Mouse (Mus musculus): ENCODE measurements around the gene Sdhb. TPM values are rescaled to one million over a fixed set of nuclear protein-coding genes. Genes with fewer than 3 reads are reported as not detected.

The Sdhb gene
- polyA plus RNA-seq, 1 experiment from 2014 or later = 530 TPM

DNA sequence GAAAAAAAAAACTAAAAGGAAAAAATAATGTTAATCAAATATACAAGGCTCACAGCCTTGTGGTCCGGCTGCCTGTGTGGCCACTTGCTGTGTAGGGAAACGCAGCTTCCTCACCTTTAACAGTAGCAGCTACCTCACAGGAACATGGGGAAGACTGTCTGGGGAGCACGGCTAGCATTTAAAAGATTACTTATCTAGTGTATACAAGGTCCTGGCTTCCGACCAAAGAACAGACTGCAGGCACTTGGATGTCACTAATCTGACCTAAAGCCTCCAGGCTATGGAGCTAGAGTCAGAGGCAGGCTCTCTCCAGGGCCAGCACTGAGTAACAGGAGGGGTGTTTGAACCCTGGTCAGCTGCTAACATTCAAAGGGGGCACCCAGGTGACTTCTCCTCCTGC lies 15.0 kb upstream of the Sdhb start:
- 91% methylated on average over 4 of the region's 4 CpGs for WGBS
- Histone ChIP-seq H3K4me2 (ENCODE audit: low read length) (no peak overlapping the region), H3K27ac (ENCODE audit: low read depth, low read length) (no peak overlapping the region), H3K36me3 (ENCODE audit: control insufficient read depth, insufficient read depth, low read length) (no peaks in the 10 kb centered on the region), H3K4me3 (ENCODE audit: low read length) (no peak overlapping the region), H3K4me1 (ENCODE audit: control insufficient read depth, insufficient read depth, low read depth, low read length) (no peaks in the 10 kb centered on the region), H3K9ac (ENCODE audit: low read depth, low read length) (no peak overlapping the region), H3K27me3 (replicated peaks; ENCODE audit: control insufficient read depth, insufficient read depth, low read length) (no peaks in the 10 kb centered on the region), H3K9me3 (ENCODE audit: control insufficient read depth, low read length) (no peaks in the 10 kb centered on the region)
- ATAC-seq = no peak

DNA sequence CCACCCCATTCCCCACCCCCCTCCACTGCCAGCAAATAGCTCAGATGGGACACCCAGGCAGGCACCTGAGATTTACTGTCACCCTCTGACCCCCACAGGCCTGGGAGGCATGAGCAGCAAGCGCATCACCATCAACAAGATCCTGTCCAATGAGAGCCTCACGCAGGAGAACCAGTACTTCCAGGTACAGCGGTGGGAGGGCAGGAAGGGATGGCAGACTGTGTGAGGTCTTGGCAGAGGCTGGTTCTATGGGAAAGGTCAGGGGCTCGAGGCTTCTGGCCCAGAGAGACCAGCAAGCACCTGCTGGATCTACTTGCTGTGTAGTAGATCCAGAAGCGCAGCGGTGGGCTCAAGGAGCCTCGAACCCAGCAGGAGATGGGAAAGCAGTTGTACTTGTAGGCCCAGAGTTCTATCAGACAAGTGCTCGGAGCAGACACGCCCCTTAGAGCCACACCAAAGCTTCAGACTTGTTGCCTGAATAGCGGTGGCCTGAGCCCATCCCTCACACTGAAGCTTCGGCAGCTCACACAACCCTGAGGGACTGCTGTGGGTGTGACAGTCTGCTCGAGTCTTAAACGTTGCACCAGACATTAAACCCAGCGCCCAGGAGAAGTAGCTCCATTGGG lies 14.3 kb upstream of the Sdhb start:
- ATAC-seq = no peak

GRCm38 (mm10) chr4:140947487-140948440 lies 13.2 kb upstream of the Sdhb start:
- Histone ChIP-seq H3K27me3 (replicated peaks; ENCODE audit: control insufficient read depth, insufficient read depth, low read length) (no peaks in the 10 kb centered on the region), H3K9me3 (ENCODE audit: control insufficient read depth, low read length) (no peaks in the 10 kb centered on the region), H3K4me3 (ENCODE audit: low read length) (no peak overlapping the region), H3K36me3 (ENCODE audit: control insufficient read depth, insufficient read depth, low read length) (no peaks in the 10 kb centered on the region), H3K27ac (ENCODE audit: low read depth, low read length) (no peak overlapping the region), H3K4me2 (ENCODE audit: low read length) (no peak overlapping the region), H3K9ac (ENCODE audit: low read depth, low read length) (no peak overlapping the region), H3K4me1 (ENCODE audit: control insufficient read depth, insufficient read depth, low read depth, low read length) (no peaks in the 10 kb centered on the region)
- ATAC-seq = no peak
- WGBS = 89% methylated on average over 12 of the region's 12 CpGs

More for the DNA sequence above, 14.3 kb upstream of the Sdhb start:
- 79% methylated on average over 14 of the region's 14 CpGs for WGBS
- Histone ChIP-seq H3K9me3 (ENCODE audit: control insufficient read depth, low read length) (no peaks in the 10 kb centered on the region), H3K4me1 (ENCODE audit: control insufficient read depth, insufficient read depth, low read depth, low read length) (no peaks in the 10 kb centered on the region), H3K4me2 (ENCODE audit: low read length) (no peak overlapping the region), H3K27ac (ENCODE audit: low read depth, low read length) (no peak overlapping the region), H3K9ac (ENCODE audit: low read depth, low read length) (no peak overlapping the region), H3K4me3 (ENCODE audit: low read length) (no peak overlapping the region), H3K27me3 (replicated peaks; ENCODE audit: control insufficient read depth, insufficient read depth, low read length) (no peaks in the 10 kb centered on the region), H3K36me3 (ENCODE audit: control insufficient read depth, insufficient read depth, low read length) (no peaks in the 10 kb centered on the region)

DNA sequence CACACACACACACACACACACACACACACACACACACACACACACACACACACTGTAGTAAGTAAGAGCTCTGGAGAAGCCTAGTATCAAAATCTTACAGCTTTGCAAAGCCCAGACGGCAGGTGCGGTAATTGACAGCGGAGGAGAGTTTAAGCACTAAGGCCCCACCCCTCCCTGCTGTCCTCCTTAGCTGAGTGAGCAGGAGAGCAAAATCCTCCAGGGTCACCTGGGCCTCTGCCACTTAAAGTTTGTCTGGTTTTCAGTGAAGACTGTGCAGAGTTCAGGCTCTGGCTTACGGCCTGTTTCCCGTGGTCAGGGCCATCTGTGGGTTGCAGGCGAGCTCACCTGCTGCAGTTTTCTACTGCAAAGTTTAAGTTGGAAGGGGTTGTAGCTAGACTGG lies 12.5 kb upstream of the Sdhb start:
- Histone ChIP-seq H3K4me3 (ENCODE audit: low read length) (no peak overlapping the region), H3K9ac (ENCODE audit: low read depth, low read length) (no peak overlapping the region), H3K4me1 (ENCODE audit: control insufficient read depth, insufficient read depth, low read depth, low read length) (no peaks in the 10 kb centered on the region), H3K9me3 (ENCODE audit: control insufficient read depth, low read length) (no peaks in the 10 kb centered on the region), H3K27ac (ENCODE audit: low read depth, low read length) (no peak overlapping the region), H3K36me3 (ENCODE audit: control insufficient read depth, insufficient read depth, low read length) (no peaks in the 10 kb centered on the region), H3K27me3 (replicated peaks; ENCODE audit: control insufficient read depth, insufficient read depth, low read length) (no peaks in the 10 kb centered on the region), H3K4me2 (ENCODE audit: low read length) (no peak overlapping the region)
- 79% methylated on average over 6 of the region's 6 CpGs for WGBS
- ATAC-seq = no peak

GRCm38 (mm10) chr4:140949052-140949451 lies 12.0 kb upstream of the Sdhb start:
- ATAC-seq = no peak
- Histone ChIP-seq H3K4me1 (ENCODE audit: control insufficient read depth, insufficient read depth, low read depth, low read length) (no peaks in the 10 kb centered on the region), H3K4me2 (ENCODE audit: low read length) (no peak overlapping the region), H3K36me3 (ENCODE audit: control insufficient read depth, insufficient read depth, low read length) (no peaks in the 10 kb centered on the region), H3K27ac (ENCODE audit: low read depth, low read length) (no peak overlapping the region), H3K9me3 (ENCODE audit: control insufficient read depth, low read length) (no peaks in the 10 kb centered on the region), H3K4me3 (ENCODE audit: low read length) (no peak overlapping the region), H3K27me3 (replicated peaks; ENCODE audit: control insufficient read depth, insufficient read depth, low read length) (no peaks in the 10 kb centered on the region), H3K9ac (ENCODE audit: low read depth, low read length) (no peak overlapping the region)
- 79% methylated on average over 8 of the region's 8 CpGs for WGBS

DNA sequence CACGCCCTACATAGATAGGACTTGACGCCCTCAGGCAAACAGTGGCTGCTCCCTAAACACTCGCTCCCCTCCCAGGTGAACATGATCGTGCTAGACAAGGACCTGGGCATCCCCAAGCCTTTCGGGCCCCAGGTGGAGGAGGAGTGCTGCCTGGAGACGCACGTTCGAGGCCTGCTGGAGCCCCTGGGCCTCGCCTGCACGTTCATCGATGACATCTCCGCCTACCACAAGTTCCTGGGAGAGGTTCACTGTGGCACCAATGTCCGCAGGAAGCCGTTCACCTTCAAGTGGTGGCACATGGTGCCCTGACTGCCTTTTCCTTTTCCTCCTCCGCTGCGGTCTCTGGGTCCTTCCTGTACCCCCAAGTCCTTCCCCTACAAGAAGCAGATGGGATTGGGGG lies 11.4 kb upstream of the Sdhb start:
- no peak for ATAC-seq
- no peaks in the 10 kb centered on the region for H3K9me3 ChIP-seq (ENCODE audit: control insufficient read depth, low read length)
- no peak overlapping the region for H3K27ac ChIP-seq (ENCODE audit: low read depth, low read length)
- no peak overlapping the region for H3K4me3 ChIP-seq (ENCODE audit: low read length)
- H3K27me3 ChIP-seq (replicated peaks; ENCODE audit: control insufficient read depth, insufficient read depth, low read length) = no peaks in the 10 kb centered on the region
- no peaks in the 10 kb centered on the region for H3K4me1 ChIP-seq (ENCODE audit: control insufficient read depth, insufficient read depth, low read depth, low read length)
- H3K4me2 ChIP-seq (ENCODE audit: low read length) = no peak overlapping the region
- WGBS = 89% methylated on average over 16 of the region's 16 CpGs
- no peak overlapping the region for H3K9ac ChIP-seq (ENCODE audit: low read depth, low read length)
- H3K36me3 ChIP-seq (ENCODE audit: control insufficient read depth, insufficient read depth, low read length) = no peaks in the 10 kb centered on the region

GRCm38 (mm10) chr4:140950574-140950973 lies 10.4 kb upstream of the Sdhb start:
- no peaks in the 10 kb centered on the region for H3K36me3 ChIP-seq (ENCODE audit: control insufficient read depth, insufficient read depth, low read length)
- H3K9ac ChIP-seq (ENCODE audit: low read depth, low read length) = no peak overlapping the region
- WGBS = 71% methylated on average over 3 of the region's 3 CpGs
- no peak overlapping the region for H3K4me3 ChIP-seq (ENCODE audit: low read length)
- H3K27ac ChIP-seq (ENCODE audit: low read depth, low read length) = no peak overlapping the region
- H3K4me2 ChIP-seq (ENCODE audit: low read length) = no peak overlapping the region
- no peaks in the 10 kb centered on the region for H3K27me3 ChIP-seq (replicated peaks; ENCODE audit: control insufficient read depth, insufficient read depth, low read length)
- no peaks in the 10 kb centered on the region for H3K4me1 ChIP-seq (ENCODE audit: control insufficient read depth, insufficient read depth, low read depth, low read length)
- ATAC-seq = no peak
- H3K9me3 ChIP-seq (ENCODE audit: control insufficient read depth, low read length) = no peaks in the 10 kb centered on the region

DNA sequence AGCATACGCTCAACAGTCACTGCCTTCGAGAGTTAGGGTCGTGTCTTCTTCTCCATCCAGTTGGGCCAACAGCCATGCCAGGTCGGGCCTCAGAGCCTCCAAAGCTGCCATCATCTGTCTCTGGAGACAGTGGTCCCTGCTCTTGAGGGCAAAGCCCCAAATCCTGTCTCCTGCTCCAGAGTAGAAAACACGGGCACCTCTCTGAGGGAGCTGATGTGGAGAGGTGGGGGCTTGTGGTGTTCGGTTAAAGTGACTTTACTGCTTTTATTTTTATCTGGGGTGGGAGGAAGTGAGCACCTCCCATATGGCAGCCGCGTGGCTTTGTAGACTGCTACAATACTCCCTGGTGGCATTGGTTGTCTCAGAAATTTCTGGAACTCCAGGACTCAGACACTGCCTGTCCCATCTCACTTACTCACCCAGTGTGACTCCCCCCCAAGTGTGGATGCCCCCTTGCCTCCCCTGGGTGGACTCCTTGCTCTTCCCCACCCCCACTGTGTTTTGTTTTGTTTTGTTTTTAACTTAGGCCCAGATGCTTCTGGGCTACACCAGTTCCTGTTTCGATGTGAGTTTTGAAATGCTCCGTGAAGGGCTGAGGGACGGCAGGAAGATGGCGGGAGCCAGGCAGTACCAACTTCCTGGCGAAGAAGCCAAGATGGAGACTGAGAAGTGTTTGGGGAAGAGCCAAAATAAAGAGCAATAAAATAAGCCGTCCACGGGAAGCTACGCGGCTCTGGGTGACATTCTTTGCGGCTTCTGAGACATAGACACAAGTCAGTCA lies 9.0 kb upstream of the Sdhb start:
- ATAC-seq = no peak
- no peak overlapping the region for H3K4me2 ChIP-seq (ENCODE audit: low read length)
- H3K9ac ChIP-seq (ENCODE audit: low read depth, low read length) = no peak overlapping the region
- H3K4me3 ChIP-seq (ENCODE audit: low read length) = no peak overlapping the region
- H3K36me3 ChIP-seq (ENCODE audit: control insufficient read depth, insufficient read depth, low read length) = no peaks in the 10 kb centered on the region
- WGBS = 87% methylated on average over 18 of the region's 18 CpGs
- no peaks in the 10 kb centered on the region for H3K9me3 ChIP-seq (ENCODE audit: control insufficient read depth, low read length)
- no peaks in the 10 kb centered on the region for H3K27me3 ChIP-seq (replicated peaks; ENCODE audit: control insufficient read depth, insufficient read depth, low read length)
- no peak overlapping the region for H3K27ac ChIP-seq (ENCODE audit: low read depth, low read length)
- H3K4me1 ChIP-seq (ENCODE audit: control insufficient read depth, insufficient read depth, low read depth, low read length) = peaks cover 3% of the 10 kb centered on the region; the same call in 1 of the 2 replicates

Data from hindbrain, embryonic 16.5 days (tissue).